Mouse (Mus musculus): ENCODE measurements around the gene Ttll5. TPM values are rescaled to one million over a fixed set of nuclear protein-coding genes. Genes with fewer than 3 reads are reported as not detected.

Gene Ttll5
- polyA plus RNA-seq, 1 experiment from 2014 or later, result 15.5 TPM

DNA sequence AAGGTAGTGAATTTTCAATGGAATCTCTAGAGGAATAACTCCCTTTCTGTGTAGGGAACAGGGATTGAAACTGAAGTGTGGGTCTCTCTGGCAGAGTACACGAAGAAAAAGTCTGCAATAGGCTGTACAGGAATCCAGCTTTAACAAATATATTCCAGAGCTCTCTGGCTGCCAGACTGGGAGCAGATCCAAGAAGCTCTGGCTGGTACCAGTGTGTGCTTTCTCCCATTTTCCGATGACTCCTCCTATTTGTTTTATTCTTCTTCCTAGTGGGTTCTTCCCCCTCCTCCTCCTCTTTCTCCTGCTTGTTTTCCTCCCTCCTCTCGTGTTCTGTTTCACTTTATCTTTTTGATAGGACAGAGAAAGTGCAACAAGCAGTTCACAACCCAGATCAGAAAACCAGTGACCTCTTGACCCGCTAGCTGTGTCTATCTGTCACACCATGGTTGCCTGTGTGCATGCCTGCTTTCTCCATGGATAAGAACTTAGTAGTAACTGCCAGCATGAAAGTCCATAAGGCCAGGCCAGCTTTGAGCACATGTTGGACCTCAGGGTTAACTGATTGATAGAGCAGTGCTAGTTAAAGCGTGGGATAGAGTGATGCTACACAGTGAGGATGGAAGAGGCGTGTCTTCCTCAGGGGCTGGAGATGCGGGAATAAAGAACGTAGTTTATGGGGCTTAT, 55.3 kb downstream of the Ttll5 start:
- Histone ChIP-seq H3K36me3 (ENCODE audit: control insufficient read depth, insufficient read depth, low read length) (peaks cover 12% of the 10 kb centered on the region), H3K9ac (ENCODE audit: low read length) (no peak overlapping the region), H3K4me3 (ENCODE audit: low read depth, low read length) (no peak overlapping the region), H3K4me1 (ENCODE audit: control insufficient read depth, insufficient read depth, low read length) (no peaks in the 10 kb centered on the region), H3K27ac (ENCODE audit: low read depth, low read length) (0 out of 2 replicates have a peak overlapping the region, but pooled peaks have one; percentile 3), H3K27me3 (replicated peaks; ENCODE audit: control insufficient read depth, insufficient read depth, low read length) (no peaks in the 10 kb centered on the region), H3K9me3 (replicated peaks; ENCODE audit: control insufficient read depth, low read length) (no peaks in the 10 kb centered on the region), H3K4me2 (ENCODE audit: low read length) (no peak overlapping the region)
- ATAC-seq, result peak; percentile 61; the same call in 1 of the 2 replicates
- 72% methylated on average over 8 of the region's 8 CpGs for WGBS
- DNase-seq (ENCODE audit: low spot score), result peak; percentile 81

DNA sequence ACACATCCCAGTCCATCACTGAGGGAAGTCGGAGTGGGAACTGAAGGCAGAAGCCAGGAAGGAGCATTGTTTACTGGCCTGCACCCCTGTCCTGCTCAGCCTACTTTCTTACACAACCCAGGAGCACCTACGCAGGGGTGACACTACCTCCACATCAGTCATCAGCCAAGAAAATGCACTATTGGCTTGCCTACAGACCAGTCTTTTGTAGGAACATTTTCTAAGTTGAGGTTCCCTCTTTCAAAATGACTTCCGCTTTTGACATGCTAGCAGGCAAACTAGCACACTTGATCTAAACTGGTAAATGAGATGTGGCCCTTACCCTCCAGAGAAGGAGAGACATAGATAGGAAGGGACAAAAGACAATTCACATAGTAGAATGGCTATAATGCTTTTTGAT, 60.6 kb downstream of the Ttll5 start:
- Histone ChIP-seq H3K4me3 (ENCODE audit: low read depth, low read length) (no peak overlapping the region), H3K27ac (ENCODE audit: low read depth, low read length) (no peak overlapping the region), H3K27me3 (replicated peaks; ENCODE audit: control insufficient read depth, insufficient read depth, low read length) (no peaks in the 10 kb centered on the region), H3K4me1 (ENCODE audit: control insufficient read depth, insufficient read depth, low read length) (no peaks in the 10 kb centered on the region; the same call in 1 of the 2 replicates), H3K4me2 (ENCODE audit: low read length) (no peak overlapping the region), H3K36me3 (ENCODE audit: control insufficient read depth, insufficient read depth, low read length) (0 out of 2 replicates have a peak, but pooled peaks cover 3% of the 10 kb centered on the region), H3K9me3 (replicated peaks; ENCODE audit: control insufficient read depth, low read length) (no peaks in the 10 kb centered on the region), H3K9ac (ENCODE audit: low read length) (no peak overlapping the region)
- DNase-seq (ENCODE audit: low spot score), result no peak
- no peak for ATAC-seq
- 94% methylated on average over 3 of the region's 3 CpGs for WGBS

DNA sequence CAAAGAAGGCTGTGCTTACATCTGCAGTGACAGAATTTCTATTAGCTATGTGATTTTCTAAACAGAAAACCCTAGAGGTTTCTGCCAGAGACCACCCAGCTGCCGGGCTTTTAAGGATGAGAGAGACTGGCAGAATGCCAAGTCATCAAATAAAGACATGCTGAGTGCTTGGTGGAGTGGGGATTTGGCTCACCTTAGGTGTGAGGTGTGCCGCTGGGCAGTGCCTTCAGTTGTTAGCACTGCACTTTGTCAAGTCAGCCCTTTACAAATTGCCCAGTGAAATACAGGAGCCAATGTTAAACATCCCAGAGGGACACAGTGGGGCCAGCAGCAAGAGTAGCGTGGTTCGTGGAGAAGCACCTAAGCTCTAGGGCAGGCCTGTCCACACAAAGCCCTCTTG, 65.6 kb downstream of the Ttll5 start:
- DNase-seq (ENCODE audit: low spot score) (peak; percentile 78), ATAC-seq (no peak; the same call in 1 of the 2 replicates)
- H3K9me3 ChIP-seq (replicated peaks; ENCODE audit: control insufficient read depth, low read length), result no peaks in the 10 kb centered on the region
- H3K27ac ChIP-seq (ENCODE audit: low read depth, low read length), result no peak overlapping the region
- H3K4me2 ChIP-seq (ENCODE audit: low read length), result no peak overlapping the region
- H3K4me1 ChIP-seq (ENCODE audit: control insufficient read depth, insufficient read depth, low read length), result no peaks in the 10 kb centered on the region; the same call in 1 of the 2 replicates
- H3K36me3 ChIP-seq (ENCODE audit: control insufficient read depth, insufficient read depth, low read length), result peaks cover 18% of the 10 kb centered on the region
- WGBS, result 24% methylated on average over 4 of the region's 4 CpGs
- H3K9ac ChIP-seq (ENCODE audit: low read length), result no peak overlapping the region
- no peak overlapping the region for H3K4me3 ChIP-seq (ENCODE audit: low read depth, low read length)
- no peaks in the 10 kb centered on the region for H3K27me3 ChIP-seq (replicated peaks; ENCODE audit: control insufficient read depth, insufficient read depth, low read length)

DNA sequence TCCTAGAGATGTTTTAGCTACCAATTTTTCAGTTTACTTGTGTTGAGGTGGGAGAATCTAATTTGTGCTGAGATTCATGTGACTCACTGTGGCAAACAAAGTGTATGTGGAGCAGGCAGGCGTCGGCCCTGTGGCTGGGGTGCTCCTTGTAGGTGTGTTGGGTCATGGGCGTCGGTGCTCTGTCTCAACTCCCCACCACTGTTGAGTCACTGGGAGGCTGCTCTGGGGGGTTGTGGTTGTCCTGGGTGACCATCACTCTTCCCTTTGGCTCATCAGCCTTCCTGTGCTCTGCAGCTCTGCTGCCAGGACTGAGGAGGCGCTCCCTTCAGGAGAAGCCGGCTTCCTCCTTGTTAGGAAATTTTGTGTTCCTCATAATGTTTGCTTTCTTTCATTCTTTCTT, 79.5 kb downstream of the Ttll5 start:
- ATAC-seq (no peak), DNase-seq (ENCODE audit: low spot score) (no peak)
- no peak overlapping the region for H3K9ac ChIP-seq (ENCODE audit: low read length)
- no peaks in the 10 kb centered on the region for H3K9me3 ChIP-seq (replicated peaks; ENCODE audit: control insufficient read depth, low read length)
- no peak overlapping the region for H3K27ac ChIP-seq (ENCODE audit: low read depth, low read length)
- no peak overlapping the region for H3K4me2 ChIP-seq (ENCODE audit: low read length)
- WGBS, result 94% methylated on average over 6 of the region's 6 CpGs
- no peaks in the 10 kb centered on the region for H3K4me1 ChIP-seq (ENCODE audit: control insufficient read depth, insufficient read depth, low read length)
- H3K27me3 ChIP-seq (replicated peaks; ENCODE audit: control insufficient read depth, insufficient read depth, low read length), result no peaks in the 10 kb centered on the region
- no peaks in the 10 kb centered on the region for H3K36me3 ChIP-seq (ENCODE audit: control insufficient read depth, insufficient read depth, low read length)
- no peak overlapping the region for H3K4me3 ChIP-seq (ENCODE audit: low read depth, low read length)

DNA sequence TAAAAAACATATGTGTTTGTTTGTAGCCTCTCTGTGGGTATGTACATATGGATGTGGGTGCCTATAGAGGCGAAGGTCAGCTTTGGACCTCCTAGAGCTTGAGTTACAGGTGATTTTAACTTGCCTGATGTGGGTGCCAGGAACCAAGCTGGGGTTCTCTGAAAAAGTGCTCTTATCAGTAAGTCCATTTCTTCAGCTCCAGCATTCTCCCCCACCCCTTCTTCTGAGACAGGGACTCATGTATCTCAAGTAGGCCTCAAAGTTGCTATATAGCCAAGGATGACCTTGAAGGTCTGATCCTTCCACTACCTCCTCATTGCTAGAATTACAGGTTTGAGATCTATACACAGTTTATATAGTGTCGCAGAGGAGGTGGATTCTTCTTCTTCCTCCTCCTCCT, 81.2 kb downstream of the Ttll5 start:
- Histone ChIP-seq H3K27me3 (replicated peaks; ENCODE audit: control insufficient read depth, insufficient read depth, low read length) (no peaks in the 10 kb centered on the region), H3K9ac (ENCODE audit: low read length) (no peak overlapping the region), H3K9me3 (replicated peaks; ENCODE audit: control insufficient read depth, low read length) (no peaks in the 10 kb centered on the region), H3K27ac (ENCODE audit: low read depth, low read length) (no peak overlapping the region), H3K4me1 (ENCODE audit: control insufficient read depth, insufficient read depth, low read length) (no peaks in the 10 kb centered on the region), H3K4me2 (ENCODE audit: low read length) (no peak overlapping the region), H3K4me3 (ENCODE audit: low read depth, low read length) (no peak overlapping the region), H3K36me3 (ENCODE audit: control insufficient read depth, insufficient read depth, low read length) (no peaks in the 10 kb centered on the region)
- DNase-seq (ENCODE audit: low spot score) (no peak), ATAC-seq (no peak)
- 94% methylated on average over 2 of the region's 2 CpGs for WGBS

DNA sequence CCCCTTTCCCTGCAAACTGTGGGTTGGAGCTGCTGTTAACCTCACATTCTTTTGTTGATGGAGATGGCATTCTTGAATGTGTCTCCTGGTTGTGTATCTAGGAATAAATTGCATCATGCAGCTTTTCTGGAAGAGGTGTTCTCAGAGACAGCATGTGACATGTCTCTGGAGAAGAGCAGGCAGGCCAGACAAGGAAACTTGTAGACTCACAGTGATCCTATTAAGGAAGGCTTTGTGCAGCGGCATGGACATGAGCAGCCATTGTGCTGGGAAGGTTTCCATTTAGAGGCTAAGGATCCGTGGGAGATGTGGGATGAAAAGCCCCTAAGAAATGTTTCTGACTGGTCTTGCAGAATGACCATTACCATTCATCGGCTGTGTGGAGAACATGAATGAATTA, 83.4 kb downstream of the Ttll5 start:
- Histone ChIP-seq H3K4me2 (ENCODE audit: low read length) (no peak overlapping the region), H3K9me3 (replicated peaks; ENCODE audit: control insufficient read depth, low read length) (no peaks in the 10 kb centered on the region), H3K27ac (ENCODE audit: low read depth, low read length) (no peak overlapping the region), H3K4me3 (ENCODE audit: low read depth, low read length) (no peak overlapping the region), H3K9ac (ENCODE audit: low read length) (no peak overlapping the region), H3K36me3 (ENCODE audit: control insufficient read depth, insufficient read depth, low read length) (no peaks in the 10 kb centered on the region), H3K27me3 (replicated peaks; ENCODE audit: control insufficient read depth, insufficient read depth, low read length) (no peaks in the 10 kb centered on the region), H3K4me1 (ENCODE audit: control insufficient read depth, insufficient read depth, low read length) (no peaks in the 10 kb centered on the region)
- no peak for ATAC-seq
- DNase-seq (ENCODE audit: low spot score), result no peak
- 11% methylated on average over 3 of the region's 3 CpGs for WGBS

DNA sequence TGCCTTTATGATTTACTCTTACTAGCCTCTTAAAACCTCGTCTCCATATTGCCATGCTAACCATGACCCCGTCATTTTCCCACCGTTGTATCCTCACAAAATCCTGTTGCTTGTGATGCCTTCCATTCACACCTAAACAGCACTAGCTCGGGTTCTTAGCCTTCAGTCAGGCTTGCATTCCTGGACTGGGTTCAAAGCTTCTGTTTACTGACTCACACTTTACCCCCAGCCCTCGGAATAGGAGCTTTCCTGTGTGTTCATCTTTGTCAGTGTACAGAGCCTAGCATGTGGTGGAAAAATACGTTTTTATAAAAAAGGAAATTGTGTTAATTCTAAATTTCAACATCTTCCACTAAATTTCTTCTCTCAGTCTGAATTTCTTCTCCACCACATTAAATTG, 86.4 kb downstream of the Ttll5 start:
- Histone ChIP-seq H3K27ac (ENCODE audit: low read depth, low read length) (no peak overlapping the region), H3K4me1 (ENCODE audit: control insufficient read depth, insufficient read depth, low read length) (no peaks in the 10 kb centered on the region), H3K27me3 (replicated peaks; ENCODE audit: control insufficient read depth, insufficient read depth, low read length) (no peaks in the 10 kb centered on the region), H3K9me3 (replicated peaks; ENCODE audit: control insufficient read depth, low read length) (no peaks in the 10 kb centered on the region), H3K36me3 (ENCODE audit: control insufficient read depth, insufficient read depth, low read length) (no peaks in the 10 kb centered on the region), H3K9ac (ENCODE audit: low read length) (no peak overlapping the region), H3K4me2 (ENCODE audit: low read length) (no peak overlapping the region), H3K4me3 (ENCODE audit: low read depth, low read length) (no peak overlapping the region)
- ATAC-seq (no peak), DNase-seq (ENCODE audit: low spot score) (no peak)
- 78% methylated on average over 6 of the region's 6 CpGs for WGBS

DNA sequence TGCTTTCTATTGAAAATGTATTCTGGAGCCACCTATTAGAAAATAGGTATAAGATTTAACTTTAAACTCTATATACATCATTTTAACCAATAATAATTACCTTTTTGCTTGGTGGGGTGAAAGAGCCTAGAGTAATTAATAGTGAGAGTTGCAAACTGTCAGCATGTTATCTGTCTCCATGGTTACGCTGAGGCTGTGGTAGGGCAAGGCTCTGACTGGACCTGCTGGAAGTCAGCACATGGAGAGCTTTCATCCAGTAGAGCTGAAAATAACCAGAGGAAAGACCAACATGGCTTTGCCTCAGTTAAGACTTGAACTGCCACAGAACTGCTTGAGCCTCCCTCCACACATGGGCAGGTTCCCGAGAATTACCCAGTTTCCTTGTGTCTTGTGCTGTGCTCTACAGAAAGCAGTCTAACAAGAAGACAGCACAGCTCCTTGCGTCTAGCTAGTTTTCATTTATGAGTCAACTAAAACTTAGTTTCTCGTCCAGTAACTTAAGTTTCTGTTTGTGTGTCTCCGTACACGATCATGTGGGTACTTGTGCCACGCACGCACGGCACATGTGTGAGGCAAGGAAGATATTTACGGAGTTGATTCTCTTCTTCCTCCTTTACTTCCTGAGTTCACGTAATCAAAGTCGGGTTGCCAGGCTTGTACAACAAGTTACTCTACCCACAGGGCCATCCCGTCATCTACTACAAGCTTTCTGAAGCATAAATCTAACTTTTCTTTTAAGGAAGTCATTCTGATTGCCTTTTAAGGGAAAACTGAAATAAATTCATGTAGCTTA, 88.4 kb downstream of the Ttll5 start:
- Histone ChIP-seq H3K9ac (ENCODE audit: low read length) (no peak overlapping the region), H3K27ac (ENCODE audit: low read depth, low read length) (no peak overlapping the region), H3K9me3 (replicated peaks; ENCODE audit: control insufficient read depth, low read length) (no peaks in the 10 kb centered on the region), H3K4me3 (ENCODE audit: low read depth, low read length) (no peak overlapping the region), H3K36me3 (ENCODE audit: control insufficient read depth, insufficient read depth, low read length) (no peaks in the 10 kb centered on the region), H3K27me3 (replicated peaks; ENCODE audit: control insufficient read depth, insufficient read depth, low read length) (no peaks in the 10 kb centered on the region), H3K4me1 (ENCODE audit: control insufficient read depth, insufficient read depth, low read length) (no peaks in the 10 kb centered on the region), H3K4me2 (ENCODE audit: low read length) (no peak overlapping the region)
- ATAC-seq (no peak), DNase-seq (ENCODE audit: low spot score) (no peak)
- WGBS, result 96% methylated on average over 13 of the region's 13 CpGs

DNA sequence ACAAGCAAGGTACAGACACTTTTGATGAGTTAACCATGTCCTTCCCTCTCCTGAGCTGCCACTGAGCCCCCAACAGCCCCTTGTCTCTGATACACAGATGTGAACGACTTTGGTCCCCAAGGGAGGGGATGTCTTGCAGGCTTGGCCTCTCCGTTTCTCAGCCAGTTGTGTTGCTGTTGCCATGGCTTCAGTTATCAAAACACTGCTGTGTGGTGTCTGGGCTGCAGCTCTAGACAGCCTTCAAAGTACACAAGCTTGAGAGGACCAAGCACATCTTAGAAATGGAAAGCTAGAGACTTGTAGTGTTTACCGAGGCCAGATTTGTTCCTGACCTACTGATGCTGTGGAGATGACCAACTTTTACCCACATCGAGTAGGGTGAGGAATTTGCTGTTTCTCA, 102.4 kb downstream of the Ttll5 start:
- ATAC-seq, result no peak
- Histone ChIP-seq H3K9ac (ENCODE audit: low read length) (no peak overlapping the region), H3K36me3 (ENCODE audit: control insufficient read depth, insufficient read depth, low read length) (peaks cover 24% of the 10 kb centered on the region; the same call in 1 of the 2 replicates), H3K27me3 (replicated peaks; ENCODE audit: control insufficient read depth, insufficient read depth, low read length) (no peaks in the 10 kb centered on the region), H3K4me1 (ENCODE audit: control insufficient read depth, insufficient read depth, low read length) (no peaks in the 10 kb centered on the region), H3K4me3 (ENCODE audit: low read depth, low read length) (no peak overlapping the region), H3K4me2 (ENCODE audit: low read length) (no peak overlapping the region), H3K27ac (ENCODE audit: low read depth, low read length) (no peak overlapping the region), H3K9me3 (replicated peaks; ENCODE audit: control insufficient read depth, low read length) (no peaks in the 10 kb centered on the region)
- no peak for DNase-seq (ENCODE audit: low spot score)
- 71% methylated on average over 4 of the region's 4 CpGs for WGBS
